Mouse (Mus musculus) heart, embryonic 16.5 days (tissue): ENCODE results near the gene Tbcel. TPM values are rescaled to one million over a fixed set of nuclear protein-coding genes. Genes with fewer than 3 reads are reported as not detected.

Experiments
- ATAC-seq: fragments of 200-750 bp; cut with Nextera tagmentation; replicated peaks from 2 replicates; pipeline ENCODE4 v1.8.0; 2017; ENCODE audit warnings: moderate number of reproducible peaks; ENCODE audit not compliant: insufficient read depth, low FRiP score; ENCODE audit errors: extremely low read depth
- H3K27ac ChIP-seq: fragments of 300-500 bp; sonication (generic); 2 replicates; pipeline ENCODE4 v1.5.1; 2014; ENCODE audit warnings: mild to moderate bottlenecking, low read length, control low read depth, moderate library complexity
- H3K27me3 ChIP-seq: fragments of 300-500 bp; sonication (generic); 2 replicates; pipeline ENCODE4 v1.6.1; 2014; ENCODE audit warnings: low read length, mixed read lengths; ENCODE audit not compliant: control insufficient read depth, insufficient read depth
- H3K36me3 ChIP-seq: fragments of 300-500 bp; sonication (generic); 2 replicates; pipeline ENCODE4 v1.6.1; 2014; ENCODE audit not compliant: control insufficient read depth, insufficient read depth
- H3K4me1 ChIP-seq: fragments of 300-500 bp; sonication (generic); 2 replicates; pipeline ENCODE4 v1.6.1; 2014; ENCODE audit warnings: low read length, mixed read lengths; ENCODE audit not compliant: control insufficient read depth, insufficient read depth
- H3K4me2 ChIP-seq: fragments of 300-500 bp; sonication (generic); 2 replicates; pipeline ENCODE4 v1.6.1; 2014; ENCODE audit warnings: low read depth, mild to moderate bottlenecking, control low read depth, low read length
- H3K4me3 ChIP-seq: fragments of 300-500 bp; sonication (generic); 2 replicates; pipeline ENCODE4 v1.5.1; 2014; ENCODE audit warnings: mild to moderate bottlenecking, control low read depth, low read length
- H3K9ac ChIP-seq: fragments of 300-500 bp; sonication (generic); 2 replicates; pipeline ENCODE4 v1.6.1; 2014; ENCODE audit warnings: low read length, control low read depth
- H3K9me3 ChIP-seq: fragments of 300-500 bp; sonication (generic); replicated peaks from 2 replicates; pipeline ENCODE4 v1.6.1; 2016; ENCODE audit warnings: low read length; ENCODE audit not compliant: control insufficient read depth
- WGBS: fragments of 180-500 bp; shearing (Covaris S2); extraction: QIAGEN DNeasy Blood & Tissue Kit; methylation state at CpG from one replicate; pipeline ENCODE4 v1.1.7; 2014; 5-methylcytosine and 5-hydroxymethylcytosine counted together
- polyA plus RNA-seq: library from polyadenylated mRNA; unstranded; fragments of >200 nt; fragmentation: Nextera tagmentation; extraction: Ambion mirVana; gene quantifications from 2 replicates; pipeline ENCODE4 v1.2.1, GENCODE M21; 2015

The Tbcel gene
- polyA plus RNA-seq, 1 experiment from 2014 or later = 2.9 TPM

- Histone ChIP-seq H3K4me2 (no peak overlapping the region), H3K9me3 (no peaks in the 10 kb centered on the region), H3K27me3 (no peaks in the 10 kb centered on the region), H3K4me3 (no peak overlapping the region), H3K27ac (no peak overlapping the region), H3K36me3 (no peaks in the 10 kb centered on the region), H3K9ac (no peak overlapping the region), H3K4me1 (peaks cover 9% of the 10 kb centered on the region)
- no peak for ATAC-seq
- 90% methylated on average over 5 of the region's 5 CpGs for WGBS
Observed at GRCm38 (mm10) chr9:42418786-42419185, 88.8 kb downstream of the Tbcel start.

DNA sequence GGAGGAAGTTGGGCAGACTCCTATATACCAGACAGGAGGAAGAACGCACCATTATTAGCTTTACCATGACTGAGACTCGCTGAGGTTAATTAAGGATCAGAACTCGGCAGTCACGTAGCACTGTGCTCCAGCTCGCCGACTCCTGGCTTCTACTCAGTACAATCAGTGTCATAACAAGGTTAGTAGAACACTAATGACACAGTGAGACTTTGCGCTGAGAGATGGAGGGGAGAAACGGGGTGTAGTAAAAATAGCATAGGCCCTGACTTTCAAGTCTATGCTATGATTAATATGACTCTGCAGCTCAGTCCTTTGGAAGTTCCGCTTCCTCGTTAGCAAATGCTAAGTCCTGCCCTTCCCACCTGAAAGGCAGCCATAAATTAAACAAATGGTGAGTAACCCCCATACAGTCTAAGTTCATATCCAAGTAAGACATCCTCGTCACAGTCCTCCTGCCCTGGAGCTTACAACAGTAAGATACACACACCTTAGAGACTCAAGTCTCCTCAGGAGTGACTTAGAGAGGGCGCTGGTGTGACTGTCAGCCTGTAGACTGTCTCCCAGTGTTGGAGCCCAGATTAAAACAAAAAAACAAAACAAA, 90.2 kb downstream of the Tbcel start:
- no peak overlapping the region for H3K9ac ChIP-seq
- no peaks in the 10 kb centered on the region for H3K36me3 ChIP-seq
- 0 out of 2 replicates have a peak overlapping the region, but pooled peaks have one; percentile 12 for H3K4me2 ChIP-seq
- H3K4me3 ChIP-seq = no peak overlapping the region
- H3K27ac ChIP-seq = peak overlapping the region; percentile 70
- H3K4me1 ChIP-seq = peaks cover 9% of the 10 kb centered on the region
- WGBS = 64% methylated on average over 12 of the region's 12 CpGs
- H3K27me3 ChIP-seq = no peaks in the 10 kb centered on the region
- H3K9me3 ChIP-seq = no peaks in the 10 kb centered on the region
- ATAC-seq = peak; percentile 90

DNA sequence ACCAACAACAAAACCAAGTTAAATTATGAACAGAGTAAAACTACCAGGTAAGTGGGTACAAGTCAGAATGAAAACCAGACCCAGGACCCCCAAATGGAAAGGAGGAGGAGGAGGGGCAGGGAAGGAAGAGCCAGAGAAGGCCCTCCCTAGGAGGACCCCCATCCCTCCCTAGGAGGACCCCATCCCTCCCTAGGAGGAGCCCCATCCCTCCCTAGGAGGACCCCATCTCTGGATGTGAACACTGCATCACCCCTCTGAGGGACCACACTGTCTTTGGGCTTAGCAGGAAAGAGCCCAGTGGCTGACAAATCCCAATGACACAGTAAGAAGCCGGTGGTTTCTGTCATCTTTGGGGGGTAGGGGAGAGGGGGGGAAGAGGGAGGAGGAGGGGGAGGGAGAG, 92.4 kb downstream of the Tbcel start:
- no peak overlapping the region for H3K4me2 ChIP-seq
- H3K9me3 ChIP-seq = no peaks in the 10 kb centered on the region
- no peaks in the 10 kb centered on the region for H3K36me3 ChIP-seq
- no peak overlapping the region for H3K27ac ChIP-seq
- H3K27me3 ChIP-seq = no peaks in the 10 kb centered on the region
- no peak overlapping the region for H3K4me3 ChIP-seq
- WGBS = 29% methylated on average over 1 of the region's 1 CpGs
- peaks cover 9% of the 10 kb centered on the region for H3K4me1 ChIP-seq
- H3K9ac ChIP-seq = no peak overlapping the region
- ATAC-seq = no peak

GRCm38 (mm10) chr9:42413345-42413744, 94.3 kb downstream of the Tbcel start:
- Histone ChIP-seq H3K9me3 (no peaks in the 10 kb centered on the region), H3K9ac (no peak overlapping the region), H3K4me2 (no peak overlapping the region), H3K27me3 (no peaks in the 10 kb centered on the region), H3K4me1 (peaks cover 7% of the 10 kb centered on the region), H3K27ac (no peak overlapping the region), H3K36me3 (no peaks in the 10 kb centered on the region), H3K4me3 (no peak overlapping the region)
- ATAC-seq = no peak
- 86% methylated on average over 12 of the region's 12 CpGs for WGBS

GRCm38 (mm10) chr9:42411296-42411695, 96.3 kb downstream of the Tbcel start:
- no peaks in the 10 kb centered on the region for H3K27me3 ChIP-seq
- no peak overlapping the region for H3K4me2 ChIP-seq
- no peak overlapping the region for H3K9ac ChIP-seq
- no peaks in the 10 kb centered on the region for H3K9me3 ChIP-seq
- 0 out of 2 replicates have a peak, but pooled peaks cover 1% of the 10 kb centered on the region for H3K4me1 ChIP-seq
- H3K27ac ChIP-seq = no peak overlapping the region
- 85% methylated on average over 6 of the region's 6 CpGs for WGBS
- H3K4me3 ChIP-seq = no peak overlapping the region
- no peaks in the 10 kb centered on the region for H3K36me3 ChIP-seq
- ATAC-seq = no peak

GRCm38 (mm10) chr9:42405736-42406135, 101.9 kb downstream of the Tbcel start:
- no peak overlapping the region for H3K4me3 ChIP-seq
- no peak overlapping the region for H3K9ac ChIP-seq
- H3K27ac ChIP-seq = no peak overlapping the region
- H3K4me2 ChIP-seq = no peak overlapping the region
- H3K4me1 ChIP-seq = no peaks in the 10 kb centered on the region
- no peaks in the 10 kb centered on the region for H3K9me3 ChIP-seq
- H3K36me3 ChIP-seq = no peaks in the 10 kb centered on the region
- 70% methylated on average over 4 of the region's 4 CpGs for WGBS
- ATAC-seq = no peak
- no peaks in the 10 kb centered on the region for H3K27me3 ChIP-seq

DNA sequence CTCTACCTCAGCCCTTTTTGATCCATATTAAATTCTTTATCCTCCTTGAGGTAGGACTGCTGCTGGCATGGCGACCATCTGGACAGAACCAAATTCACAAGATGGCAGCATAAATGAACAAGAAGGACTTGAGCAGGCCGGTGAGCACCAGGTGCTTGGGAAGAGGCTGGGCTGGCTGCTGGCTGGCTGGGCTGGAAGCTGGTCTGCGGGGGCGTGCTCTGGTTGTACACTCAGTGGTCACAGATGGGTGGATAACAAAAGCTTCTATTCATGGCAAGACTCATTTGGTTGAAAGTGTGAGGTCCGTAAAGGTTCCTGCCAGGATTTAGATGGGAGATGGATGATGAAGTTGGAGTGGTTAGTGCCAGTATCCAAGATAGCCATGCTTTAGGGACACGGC, 106.1 kb downstream of the Tbcel start:
- H3K36me3 ChIP-seq = no peaks in the 10 kb centered on the region
- H3K27ac ChIP-seq = no peak overlapping the region
- no peaks in the 10 kb centered on the region for H3K9me3 ChIP-seq
- ATAC-seq = no peak
- no peaks in the 10 kb centered on the region; the same call in 1 of the 2 replicates for H3K4me1 ChIP-seq
- peaks cover 5% of the 10 kb centered on the region; the same call in 1 of the 2 replicates for H3K27me3 ChIP-seq
- no peak overlapping the region for H3K4me2 ChIP-seq
- H3K9ac ChIP-seq = no peak overlapping the region
- H3K4me3 ChIP-seq = no peak overlapping the region
- WGBS = 81% methylated on average over 6 of the region's 6 CpGs

DNA sequence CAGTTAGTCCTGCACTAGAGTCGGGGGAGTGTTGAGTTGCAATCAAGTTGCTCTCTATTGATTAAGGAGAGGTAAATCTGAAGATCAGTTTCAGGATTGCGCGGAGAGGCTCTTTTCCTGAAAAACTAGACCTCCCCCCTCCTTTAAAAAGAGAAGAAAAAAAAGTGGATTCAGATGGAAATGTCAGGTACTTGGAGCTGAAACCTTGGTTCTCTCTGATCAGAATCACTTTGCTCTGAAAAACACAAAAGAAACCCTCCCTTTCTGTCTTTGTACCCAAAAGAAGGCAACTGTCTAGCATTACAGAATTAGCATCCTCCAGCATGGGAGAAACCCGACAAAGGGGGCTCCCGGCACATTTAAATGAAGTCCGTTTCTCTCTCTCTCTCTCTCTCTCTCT, 107.8 kb downstream of the Tbcel start, which contains the start of gene Tecta:
Tecta (minus strand) TSS at position 101 of the 400 bp plus-strand sequence.
- Histone ChIP-seq H3K4me1 (no peaks in the 10 kb centered on the region; the same call in 1 of the 2 replicates), H3K27me3 (peaks cover 9% of the 10 kb centered on the region), H3K9me3 (no peaks in the 10 kb centered on the region), H3K36me3 (no peaks in the 10 kb centered on the region), H3K4me2 (no peak within 1 kb of the TSS), H3K27ac (no peak within 1 kb of the TSS), H3K4me3 (no peak within 1 kb of the TSS), H3K9ac (no peak within 1 kb of the TSS)
- WGBS = 74% methylated on average over 6 of the region's 6 CpGs
- ATAC-seq = no peak

DNA sequence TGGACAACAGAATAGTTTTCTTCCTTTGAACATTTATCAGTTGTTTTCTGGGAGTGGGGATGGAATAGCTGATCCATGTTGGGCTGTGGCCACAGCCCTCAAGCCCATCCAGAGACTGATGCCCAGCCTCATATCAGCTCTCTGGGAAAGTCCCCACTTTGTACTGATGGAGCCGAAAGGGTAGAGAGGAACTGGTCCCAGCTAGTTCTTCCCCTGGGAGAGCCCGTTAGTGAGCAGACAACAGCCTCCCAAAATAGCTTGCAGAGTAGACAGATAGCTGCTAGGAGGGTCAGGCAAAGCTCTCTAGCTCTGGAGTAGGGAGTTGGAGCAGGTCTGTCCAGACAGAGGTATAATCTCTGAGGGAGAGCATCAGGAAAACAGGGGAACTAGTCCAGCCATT, 111.5 kb downstream of the Tbcel start:
- no peak overlapping the region for H3K4me3 ChIP-seq
- H3K27ac ChIP-seq = no peak overlapping the region
- H3K9ac ChIP-seq = no peak overlapping the region
- no peaks in the 10 kb centered on the region for H3K9me3 ChIP-seq
- peaks cover 12% of the 10 kb centered on the region for H3K27me3 ChIP-seq
- H3K4me1 ChIP-seq = no peaks in the 10 kb centered on the region; the same call in 1 of the 2 replicates
- H3K4me2 ChIP-seq = no peak overlapping the region
- no peaks in the 10 kb centered on the region for H3K36me3 ChIP-seq
- ATAC-seq = peak; percentile 37; the same call in 1 of the 2 replicates
- whole genome bisulfite sequencing = 31% methylated on average over 2 of the region's 2 CpGs
